Mouse (Mus musculus) midbrain, embryonic 12.5 days (tissue): ENCODE data around the gene Camta2. TPM values are rescaled to one million over a fixed set of nuclear protein-coding genes. Genes with fewer than 3 reads are reported as not detected.

ENCODE experiments used
- ATAC-seq: fragments of 200-750 bp; cut with Nextera tagmentation; 2 replicates; pipeline ENCODE4 v1.8.0; 2017; ENCODE audit warnings: low read depth, moderate TSS enrichment, moderate library complexity; ENCODE audit not compliant: low FRiP score
- H3K27ac ChIP-seq: fragments of 300-500 bp; sonication (generic); replicated peaks from 2 replicates; pipeline ENCODE4 v1.5.1; 2016; ENCODE audit warnings: mild to moderate bottlenecking
- H3K27me3 ChIP-seq: fragments of 300-500 bp; sonication (generic); 2 replicates; pipeline ENCODE4 v1.6.1; 2016; ENCODE audit warnings: mild to moderate bottlenecking
- H3K36me3 ChIP-seq: fragments of 300-500 bp; sonication (generic); 2 replicates; pipeline ENCODE4 v1.6.1; 2016
- H3K4me1 ChIP-seq: fragments of 300-500 bp; sonication (generic); 2 replicates; pipeline ENCODE4 v1.6.1; 2016
- H3K4me2 ChIP-seq: fragments of 300-500 bp; sonication (generic); replicated peaks from 2 replicates; pipeline ENCODE4 v1.6.1; 2016; ENCODE audit warnings: mild to moderate bottlenecking, moderate library complexity
- H3K4me3 ChIP-seq: fragments of 300-500 bp; sonication (generic); 2 replicates; pipeline ENCODE4 v1.5.1; 2016; ENCODE audit warnings: mild to moderate bottlenecking
- H3K9ac ChIP-seq: fragments of 300-500 bp; sonication (generic); replicated peaks from 2 replicates; pipeline ENCODE4 v1.6.1; 2016; ENCODE audit warnings: mild to moderate bottlenecking, moderate library complexity
- H3K9me3 ChIP-seq: fragments of 300-500 bp; sonication (generic); 2 replicates; pipeline ENCODE4 v1.6.1; 2016; ENCODE audit warnings: mild to moderate bottlenecking
- WGBS: fragments of 180-500 bp; shearing (Covaris S2); methylation state at CpG from one replicate; pipeline ENCODE4 v1.1.7; 2016; 5-methylcytosine and 5-hydroxymethylcytosine counted together
- polyA plus RNA-seq: library from polyadenylated mRNA; unstranded; fragments of >200 nt; fragmentation: Nextera tagmentation; extraction: Ambion mirVana; gene quantifications from 2 replicates; pipeline ENCODE4 v1.2.1, GENCODE M21; 2016

Gene Camta2
- polyA plus RNA-seq, 1 experiment from 2014 or later = 13.0 TPM

GRCm38 (mm10) chr11:70641241-70641640 is 46.7 kb downstream of the Camta2 start:
- Histone ChIP-seq H3K27ac (no peak overlapping the region), H3K4me2 (no peak overlapping the region), H3K4me3 (no peak overlapping the region), H3K9ac (no peak overlapping the region), H3K36me3 (peaks cover 20% of the 10 kb centered on the region), H3K4me1 (peaks cover 18% of the 10 kb centered on the region), H3K27me3 (no peaks in the 10 kb centered on the region), H3K9me3 (no peaks in the 10 kb centered on the region)
- no peak for ATAC-seq
- 87% methylated on average over 7 of the region's 7 CpGs for WGBS

GRCm38 (mm10) chr11:70639976-70640375 is 47.9 kb downstream of the Camta2 start:
- no peak overlapping the region for H3K9ac ChIP-seq
- peaks cover 5% of the 10 kb centered on the region for H3K4me1 ChIP-seq
- no peak overlapping the region for H3K4me3 ChIP-seq
- H3K4me2 ChIP-seq = no peak overlapping the region
- no peaks in the 10 kb centered on the region for H3K27me3 ChIP-seq
- no peaks in the 10 kb centered on the region for H3K9me3 ChIP-seq
- H3K36me3 ChIP-seq = peaks cover 14% of the 10 kb centered on the region
- ATAC-seq = no peak
- WGBS = 86% methylated on average over 8 of the region's 8 CpGs
- H3K27ac ChIP-seq = no peak overlapping the region

DNA sequence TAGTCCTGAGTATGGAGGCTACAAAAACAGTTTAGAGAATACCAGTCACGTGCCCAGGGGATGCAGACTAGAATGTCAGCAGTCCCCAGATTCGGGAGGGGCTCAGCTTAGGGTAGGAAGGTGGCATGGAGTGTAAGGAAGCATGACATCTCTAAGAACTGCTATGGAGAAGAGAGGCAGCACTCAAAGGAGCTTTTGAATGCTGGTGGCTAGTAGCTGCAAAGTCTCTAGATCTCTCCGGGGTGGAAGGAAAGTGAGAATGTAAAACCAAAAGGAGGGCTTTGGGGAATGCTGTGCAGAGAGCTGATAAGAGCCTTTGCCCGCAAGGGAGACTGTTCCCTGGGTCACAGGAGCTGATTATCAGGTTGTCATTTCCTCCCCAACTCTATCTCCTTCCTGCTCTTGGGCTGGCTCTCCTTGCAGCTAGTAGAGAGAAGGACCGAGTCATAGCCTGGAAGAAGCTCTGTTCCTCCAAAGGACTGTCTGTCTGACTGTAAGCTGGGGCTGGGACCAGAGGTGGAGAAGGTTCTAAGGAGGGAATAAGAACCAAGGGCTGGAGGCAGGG is 49.1 kb downstream of the Camta2 start, which contains the start of gene Gp1ba:
Gene Gp1ba (plus strand): TSS at position 409 of the 565 bp plus-strand sequence.
- 56% methylated on average over 5 of the region's 5 CpGs for WGBS
- Histone ChIP-seq H3K4me1 (no peaks in the 10 kb centered on the region), H3K9me3 (no peaks in the 10 kb centered on the region), H3K9ac (no peak within 1 kb of the TSS), H3K4me2 (no peak within 1 kb of the TSS), H3K27ac (no peak within 1 kb of the TSS), H3K27me3 (no peaks in the 10 kb centered on the region), H3K4me3 (no peak within 1 kb of the TSS), H3K36me3 (0 out of 2 replicates have a peak, but pooled peaks cover 3% of the 10 kb centered on the region)
- no peak for ATAC-seq

GRCm38 (mm10) chr11:70638293-70638692 is 49.6 kb downstream of the Camta2 start:
- H3K9me3 ChIP-seq = no peaks in the 10 kb centered on the region
- 94% methylated on average over 1 of the region's 1 CpGs for WGBS

GRCm38 (mm10) chr11:70637764-70638163 is 50.1 kb downstream of the Camta2 start:
- H3K4me2 ChIP-seq = no peak overlapping the region
- H3K27me3 ChIP-seq = no peaks in the 10 kb centered on the region
- 88% methylated on average over 1 of the region's 1 CpGs for WGBS
- no peak for ATAC-seq
- H3K4me1 ChIP-seq = no peaks in the 10 kb centered on the region
- H3K9me3 ChIP-seq = no peaks in the 10 kb centered on the region
- no peak overlapping the region for H3K27ac ChIP-seq
- H3K36me3 ChIP-seq = no peaks in the 10 kb centered on the region
- H3K9ac ChIP-seq = no peak overlapping the region
- no peak overlapping the region for H3K4me3 ChIP-seq

More at GRCm38 (mm10) chr11:70638293-70638692, 49.6 kb downstream of the Camta2 start:
- Histone ChIP-seq H3K27me3 (no peaks in the 10 kb centered on the region), H3K4me1 (no peaks in the 10 kb centered on the region), H3K4me3 (no peak overlapping the region), H3K27ac (no peak overlapping the region), H3K9ac (no peak overlapping the region), H3K36me3 (0 out of 2 replicates have a peak, but pooled peaks cover 3% of the 10 kb centered on the region), H3K4me2 (no peak overlapping the region)
- ATAC-seq = no peak

DNA sequence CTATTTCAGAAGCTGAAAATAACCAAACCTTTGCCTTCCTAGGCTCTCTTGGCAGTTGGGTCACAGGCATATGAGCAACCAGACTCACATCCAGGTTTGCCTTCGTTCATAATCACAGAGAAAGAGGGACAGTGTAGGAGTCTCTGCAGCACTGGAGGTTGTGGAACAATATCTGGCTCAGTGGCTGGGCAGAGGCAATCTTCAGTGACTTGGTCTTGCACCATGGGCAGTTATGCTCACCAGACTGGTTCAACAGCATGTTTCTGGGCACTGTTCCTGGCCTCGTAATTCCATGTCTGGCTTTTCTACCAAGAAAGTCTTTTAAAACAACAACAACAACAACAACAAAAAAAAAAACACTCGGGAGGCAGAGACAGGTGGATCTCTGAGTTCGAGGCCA is 52.3 kb downstream of the Camta2 start:
- no peak overlapping the region for H3K27ac ChIP-seq
- H3K4me3 ChIP-seq = no peak overlapping the region
- ATAC-seq = no peak
- H3K4me2 ChIP-seq = no peak overlapping the region
- H3K4me1 ChIP-seq = no peaks in the 10 kb centered on the region
- no peaks in the 10 kb centered on the region for H3K9me3 ChIP-seq
- no peaks in the 10 kb centered on the region for H3K27me3 ChIP-seq
- no peak overlapping the region for H3K9ac ChIP-seq
- no peaks in the 10 kb centered on the region for H3K36me3 ChIP-seq
- WGBS = 84% methylated on average over 4 of the region's 4 CpGs

- ATAC-seq = no peak
- H3K4me2 ChIP-seq = no peak overlapping the region
- no peak overlapping the region for H3K9ac ChIP-seq
- H3K4me3 ChIP-seq = no peak overlapping the region
- no peaks in the 10 kb centered on the region for H3K4me1 ChIP-seq
- no peak overlapping the region for H3K27ac ChIP-seq
- H3K36me3 ChIP-seq = no peaks in the 10 kb centered on the region
- no peaks in the 10 kb centered on the region; the same call in 1 of the 2 replicates for H3K27me3 ChIP-seq
- no peaks in the 10 kb centered on the region for H3K9me3 ChIP-seq
- 69% methylated on average over 7 of the region's 7 CpGs for WGBS
These were observed 57.8 kb downstream of the Camta2 start for GRCm38 (mm10) chr11:70630129-70630528.

- Histone ChIP-seq H3K4me2 (no peak overlapping the region), H3K36me3 (no peaks in the 10 kb centered on the region), H3K9ac (no peak overlapping the region), H3K9me3 (no peaks in the 10 kb centered on the region), H3K27ac (no peak overlapping the region), H3K27me3 (no peaks in the 10 kb centered on the region; the same call in 1 of the 2 replicates), H3K4me3 (no peak overlapping the region), H3K4me1 (no peaks in the 10 kb centered on the region)
- WGBS = 60% methylated on average over 5 of the region's 5 CpGs
- ATAC-seq = no peak
These were observed 58.3 kb downstream of the Camta2 start for GRCm38 (mm10) chr11:70629557-70629956.

- ATAC-seq = no peak
- Histone ChIP-seq H3K9ac (no peak overlapping the region), H3K9me3 (no peaks in the 10 kb centered on the region), H3K4me2 (no peak overlapping the region), H3K27ac (no peak overlapping the region), H3K4me1 (no peaks in the 10 kb centered on the region), H3K36me3 (no peaks in the 10 kb centered on the region), H3K27me3 (peaks cover 4% of the 10 kb centered on the region; the same call in 1 of the 2 replicates), H3K4me3 (no peak overlapping the region)
- 82% methylated on average over 2 of the region's 2 CpGs for WGBS
These were observed 59.5 kb downstream of the Camta2 start for GRCm38 (mm10) chr11:70628431-70628830.

- Histone ChIP-seq H3K27ac (no peak overlapping the region), H3K9ac (no peak overlapping the region), H3K27me3 (peaks cover 4% of the 10 kb centered on the region; the same call in 1 of the 2 replicates), H3K4me1 (no peaks in the 10 kb centered on the region), H3K4me2 (no peak overlapping the region), H3K4me3 (no peak overlapping the region), H3K36me3 (no peaks in the 10 kb centered on the region), H3K9me3 (no peaks in the 10 kb centered on the region)
- ATAC-seq = no peak
- WGBS = 70% methylated on average over 4 of the region's 4 CpGs
These were observed 61.0 kb downstream of the Camta2 start for GRCm38 (mm10) chr11:70626877-70627276.

DNA sequence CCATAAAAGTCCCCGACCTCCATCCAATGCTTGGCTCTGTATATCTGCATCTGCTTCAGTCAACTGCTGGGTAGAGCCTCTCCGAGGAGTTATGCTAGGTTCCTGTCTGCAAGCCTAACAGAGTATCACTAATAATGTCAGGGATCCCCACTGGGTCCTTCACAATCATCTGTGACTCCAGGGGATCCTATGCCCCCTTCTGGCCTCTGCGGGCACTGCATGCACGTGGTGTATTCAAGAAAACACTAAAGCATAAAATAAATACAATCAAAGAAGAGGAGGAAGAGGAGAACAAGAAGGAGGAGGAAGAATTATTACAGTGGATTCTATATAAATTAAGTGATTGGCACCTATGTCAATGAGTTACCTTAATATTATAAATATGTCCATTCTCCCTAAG is 62.4 kb downstream of the Camta2 start:
- Histone ChIP-seq H3K9me3 (no peaks in the 10 kb centered on the region), H3K4me2 (no peak overlapping the region), H3K36me3 (no peaks in the 10 kb centered on the region), H3K4me3 (no peak overlapping the region), H3K27ac (no peak overlapping the region), H3K27me3 (peaks cover 4% of the 10 kb centered on the region; the same call in 1 of the 2 replicates), H3K9ac (no peak overlapping the region), H3K4me1 (no peaks in the 10 kb centered on the region)
- 55% methylated on average over 4 of the region's 4 CpGs for WGBS
- ATAC-seq = no peak

GRCm38 (mm10) chr11:70623053-70623742 is 64.7 kb downstream of the Camta2 start:
- Histone ChIP-seq H3K9me3 (no peaks in the 10 kb centered on the region), H3K4me3 (no peak overlapping the region), H3K27ac (no peak overlapping the region), H3K9ac (no peak overlapping the region), H3K4me1 (no peaks in the 10 kb centered on the region), H3K36me3 (no peaks in the 10 kb centered on the region), H3K27me3 (peaks cover 4% of the 10 kb centered on the region; the same call in 1 of the 2 replicates), H3K4me2 (no peak overlapping the region)
- WGBS = 87% methylated on average over 10 of the region's 10 CpGs
- no peak for ATAC-seq
